Mouse (Mus musculus): ENCODE results near the gene Gpr137. TPM values are rescaled to one million over a fixed set of nuclear protein-coding genes. Genes with fewer than 3 reads are reported as not detected.

The Gpr137 gene
- total and polyA plus RNA-seq, 3 experiments = 22.8 to 32.1 (median 24.9) TPM

DNA sequence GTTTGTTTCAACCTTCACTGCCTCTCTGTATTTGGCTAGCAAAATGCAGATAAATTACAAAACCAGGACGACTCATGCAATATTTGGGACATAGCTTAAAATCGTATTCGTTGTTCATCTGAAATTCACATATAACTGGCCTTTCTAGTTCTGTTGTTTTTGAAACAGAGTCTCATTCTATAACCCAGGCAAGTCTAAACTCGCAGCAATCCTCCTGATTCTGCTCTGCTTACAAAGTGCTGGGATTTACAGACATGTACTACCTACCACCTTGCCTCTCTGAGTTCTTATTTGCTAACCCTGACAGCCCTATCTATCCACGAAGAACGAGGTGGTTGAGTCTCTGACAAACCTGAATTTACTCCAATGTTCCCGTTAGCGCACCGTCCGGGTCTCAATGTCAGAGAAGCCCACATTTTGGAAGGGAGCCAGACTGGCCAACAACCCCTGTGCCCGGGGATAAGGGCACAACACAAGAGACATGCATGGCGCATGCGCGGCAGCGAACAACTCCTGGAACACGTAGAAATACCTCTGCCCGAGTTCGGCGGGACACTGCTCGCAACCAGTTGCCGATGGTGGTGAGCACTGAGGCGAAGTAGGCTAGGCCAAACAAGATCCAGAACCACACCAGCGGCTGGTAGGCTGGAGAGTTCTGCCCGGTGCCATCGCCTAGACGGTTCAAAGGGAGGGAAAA, 15.6 kb downstream of the Gpr137 start:
- Histone ChIP-seq H3K9me3 (replicated peaks) (no peaks in the 10 kb centered on the region), H3K27me3 (ENCODE audit: insufficient read depth, low read length) (peaks cover 50% of the 10 kb centered on the region), H3K4me3 (ENCODE audit: low read depth, low read length) (no peak overlapping the region), H3K4me1 (ENCODE audit: insufficient read depth, low read depth, low read length) (peaks cover 23% of the 10 kb centered on the region), H3K36me3 (replicated peaks) (no peaks in the 10 kb centered on the region)
- no peak for DNase-seq (ENCODE audit: low spot score)
- ATAC-seq (ENCODE audit: extremely low read depth, insufficient number of reproducible peaks, low FRiP score, poor library complexity, severe bottlenecking) = no peak
- no peak for TF ChIP-seq POLR2AphosphoS5 (IDR thresholded peaks at IDR 0.05; ENCODE audit: insufficient replicate concordance, low read depth, low read length)
- TF ChIP-seq TAL1 (conservative IDR thresholded peaks at IDR 0.05; ENCODE audit: low read depth, low read length) = no peak
- no peak for TF ChIP-seq GATA1 (IDR thresholded peaks at IDR 0.05; ENCODE audit: borderline replicate concordance, low read length)
- TF ChIP-seq GATA2 (IDR thresholded peaks at IDR 0.05; ENCODE audit: borderline replicate concordance, low read depth, low read length) = no peak
- TF ChIP-seq CTCF (IDR thresholded peaks at IDR 0.05; ENCODE audit: low read depth, low read length) = no peak

DNA sequence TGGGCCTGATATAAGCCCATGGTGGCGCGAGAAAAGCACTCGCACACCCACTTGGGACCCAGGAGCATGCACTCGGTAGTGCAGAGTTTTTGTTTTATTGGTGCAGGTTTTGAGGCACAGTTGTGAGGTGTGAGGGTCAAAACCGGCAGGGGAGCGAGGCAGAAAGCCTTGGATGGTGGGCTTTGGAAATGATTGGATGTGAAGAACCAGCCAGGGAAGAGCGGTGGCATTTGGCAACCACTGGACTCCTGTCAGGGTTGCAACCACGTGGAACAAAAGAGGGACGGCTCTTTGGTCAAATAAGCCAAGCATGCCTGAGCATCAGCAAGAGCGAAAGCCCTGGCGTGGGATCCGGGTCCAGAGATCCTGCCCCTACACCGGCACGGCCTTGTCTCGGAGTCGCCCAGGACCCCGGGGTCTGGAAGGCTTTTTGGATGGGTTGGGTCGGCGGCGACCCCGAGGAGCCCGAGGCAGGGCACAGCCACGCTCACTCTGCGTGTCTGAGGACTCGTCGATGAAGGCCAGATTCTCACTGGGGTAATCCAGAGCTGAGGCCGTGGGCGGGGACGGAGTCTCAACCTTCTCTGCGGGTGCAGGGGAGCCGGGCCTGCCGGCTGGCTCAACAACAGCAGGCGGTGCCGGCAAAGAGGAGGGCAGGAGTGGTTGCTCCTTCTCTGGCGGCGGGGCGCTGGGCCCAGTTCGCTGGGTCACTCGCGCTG, 16.5 kb downstream of the Gpr137 start:
- H3K4me3 ChIP-seq (ENCODE audit: low read depth, low read length) = no peak overlapping the region
- H3K4me1 ChIP-seq (ENCODE audit: insufficient read depth, low read depth, low read length) = peaks cover 28% of the 10 kb centered on the region
- TF ChIP-seq GATA2 (IDR thresholded peaks at IDR 0.05; ENCODE audit: borderline replicate concordance, low read depth, low read length) = no peak
- TF ChIP-seq CTCF (IDR thresholded peaks at IDR 0.05; ENCODE audit: low read depth, low read length) = no peak
- no peak for TF ChIP-seq TAL1 (conservative IDR thresholded peaks at IDR 0.05; ENCODE audit: low read depth, low read length)
- no peak for TF ChIP-seq GATA1 (IDR thresholded peaks at IDR 0.05; ENCODE audit: borderline replicate concordance, low read length)
- TF ChIP-seq POLR2AphosphoS5 (IDR thresholded peaks at IDR 0.05; ENCODE audit: insufficient replicate concordance, low read depth, low read length) = no peak
- no peaks in the 10 kb centered on the region for H3K9me3 ChIP-seq (replicated peaks)
- H3K36me3 ChIP-seq (replicated peaks) = no peaks in the 10 kb centered on the region
- DNase-seq (ENCODE audit: low spot score) (no peak), ATAC-seq (ENCODE audit: extremely low read depth, insufficient number of reproducible peaks, low FRiP score, poor library complexity, severe bottlenecking) (no peak)
- H3K27me3 ChIP-seq (ENCODE audit: insufficient read depth, low read length) = peaks cover 42% of the 10 kb centered on the region

DNA sequence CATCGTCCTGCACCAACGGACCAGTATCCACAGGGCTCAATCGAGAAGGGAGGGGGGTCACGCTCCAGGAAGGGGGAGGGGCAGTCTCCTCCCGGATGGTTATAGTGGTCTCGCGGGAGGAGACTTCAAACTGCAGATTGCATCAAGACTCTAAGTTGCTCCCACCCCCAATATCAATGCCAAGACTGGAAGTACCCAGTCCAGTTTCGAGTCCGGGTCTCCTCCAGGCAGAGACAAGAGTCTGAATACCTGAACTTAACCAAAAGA, 17.0 kb downstream of the Gpr137 start, which contains the start of gene Catsperz:
Catsperz (minus strand) TSS at position 74 of the 267 bp plus-strand sequence.
- DNase-seq (ENCODE audit: low spot score) (no peak), ATAC-seq (ENCODE audit: extremely low read depth, insufficient number of reproducible peaks, low FRiP score, poor library complexity, severe bottlenecking) (no peak)
- Histone ChIP-seq H3K4me3 (ENCODE audit: low read depth, low read length) (peak within 1 kb of the TSS; percentile 2; the same call in 1 of the 2 replicates), H3K27me3 (ENCODE audit: insufficient read depth, low read length) (peaks cover 40% of the 10 kb centered on the region), H3K36me3 (replicated peaks) (peaks cover 3% of the 10 kb centered on the region), H3K4me1 (ENCODE audit: insufficient read depth, low read depth, low read length) (peaks cover 34% of the 10 kb centered on the region), H3K9me3 (replicated peaks) (no peaks in the 10 kb centered on the region)
- no peak for TF ChIP-seq GATA1 (IDR thresholded peaks at IDR 0.05; ENCODE audit: borderline replicate concordance, low read length)
- TF ChIP-seq GATA2 (IDR thresholded peaks at IDR 0.05; ENCODE audit: borderline replicate concordance, low read depth, low read length) = no peak
- TF ChIP-seq TAL1 (conservative IDR thresholded peaks at IDR 0.05; ENCODE audit: low read depth, low read length) = no peak
- no peak for TF ChIP-seq POLR2AphosphoS5 (IDR thresholded peaks at IDR 0.05; ENCODE audit: insufficient replicate concordance, low read depth, low read length)
- TF ChIP-seq CTCF (IDR thresholded peaks at IDR 0.05; ENCODE audit: low read depth, low read length) = no peak

DNA sequence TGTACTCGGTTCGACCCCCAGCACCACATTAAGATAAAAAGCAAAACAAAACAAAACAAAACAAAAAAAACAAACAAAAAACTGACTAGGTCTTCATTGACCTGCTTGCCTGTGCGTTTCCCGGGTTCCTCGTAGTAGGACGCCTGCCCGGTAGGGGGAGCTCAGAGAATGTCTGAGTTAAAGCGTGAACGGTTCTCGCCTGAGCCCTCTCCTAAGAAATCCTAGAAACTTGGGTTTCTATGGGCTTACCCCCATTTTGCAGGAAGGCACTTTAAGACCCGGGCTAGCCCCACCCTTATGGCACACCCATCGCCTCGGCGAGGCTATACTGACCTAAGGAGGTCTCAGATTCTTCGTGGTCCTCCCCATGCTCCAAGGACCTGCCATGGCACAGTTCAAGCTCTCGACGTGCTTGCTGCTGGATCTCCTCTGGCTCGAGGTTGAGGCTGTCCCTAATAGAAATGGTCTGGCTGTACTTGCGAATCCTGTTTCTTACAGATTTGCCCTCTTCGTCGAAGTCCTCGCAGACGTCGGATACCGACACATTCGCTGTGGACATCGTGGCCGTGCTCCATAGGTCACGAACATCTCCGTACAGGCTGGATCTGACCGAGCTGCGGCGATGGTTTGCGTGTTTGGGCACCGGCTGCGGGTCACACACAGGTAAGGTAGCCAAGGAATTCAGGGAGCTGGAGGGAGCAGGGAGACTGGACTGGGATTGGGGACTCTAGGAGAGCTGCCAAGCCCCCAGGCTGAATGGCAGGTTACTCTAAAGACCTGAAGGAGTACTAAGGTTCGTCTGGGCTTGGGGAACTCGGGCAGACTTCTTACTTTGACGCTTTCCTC, 17.6 kb downstream of the Gpr137 start:
- H3K9me3 ChIP-seq (replicated peaks) = no peaks in the 10 kb centered on the region
- DNase-seq (ENCODE audit: low spot score) (no peak), ATAC-seq (ENCODE audit: extremely low read depth, insufficient number of reproducible peaks, low FRiP score, poor library complexity, severe bottlenecking) (no peak)
- TF ChIP-seq CTCF (IDR thresholded peaks at IDR 0.05; ENCODE audit: low read depth, low read length) = peak; percentile 47
- no peak for TF ChIP-seq TAL1 (conservative IDR thresholded peaks at IDR 0.05; ENCODE audit: low read depth, low read length)
- TF ChIP-seq POLR2AphosphoS5 (IDR thresholded peaks at IDR 0.05; ENCODE audit: insufficient replicate concordance, low read depth, low read length) = no peak
- TF ChIP-seq GATA1 (IDR thresholded peaks at IDR 0.05; ENCODE audit: borderline replicate concordance, low read length) = no peak
- peaks cover 39% of the 10 kb centered on the region for H3K4me1 ChIP-seq (ENCODE audit: insufficient read depth, low read depth, low read length)
- peak overlapping the region; percentile 2; the same call in 1 of the 2 replicates for H3K4me3 ChIP-seq (ENCODE audit: low read depth, low read length)
- H3K27me3 ChIP-seq (ENCODE audit: insufficient read depth, low read length) = peaks cover 38% of the 10 kb centered on the region
- peaks cover 8% of the 10 kb centered on the region for H3K36me3 ChIP-seq (replicated peaks)

DNA sequence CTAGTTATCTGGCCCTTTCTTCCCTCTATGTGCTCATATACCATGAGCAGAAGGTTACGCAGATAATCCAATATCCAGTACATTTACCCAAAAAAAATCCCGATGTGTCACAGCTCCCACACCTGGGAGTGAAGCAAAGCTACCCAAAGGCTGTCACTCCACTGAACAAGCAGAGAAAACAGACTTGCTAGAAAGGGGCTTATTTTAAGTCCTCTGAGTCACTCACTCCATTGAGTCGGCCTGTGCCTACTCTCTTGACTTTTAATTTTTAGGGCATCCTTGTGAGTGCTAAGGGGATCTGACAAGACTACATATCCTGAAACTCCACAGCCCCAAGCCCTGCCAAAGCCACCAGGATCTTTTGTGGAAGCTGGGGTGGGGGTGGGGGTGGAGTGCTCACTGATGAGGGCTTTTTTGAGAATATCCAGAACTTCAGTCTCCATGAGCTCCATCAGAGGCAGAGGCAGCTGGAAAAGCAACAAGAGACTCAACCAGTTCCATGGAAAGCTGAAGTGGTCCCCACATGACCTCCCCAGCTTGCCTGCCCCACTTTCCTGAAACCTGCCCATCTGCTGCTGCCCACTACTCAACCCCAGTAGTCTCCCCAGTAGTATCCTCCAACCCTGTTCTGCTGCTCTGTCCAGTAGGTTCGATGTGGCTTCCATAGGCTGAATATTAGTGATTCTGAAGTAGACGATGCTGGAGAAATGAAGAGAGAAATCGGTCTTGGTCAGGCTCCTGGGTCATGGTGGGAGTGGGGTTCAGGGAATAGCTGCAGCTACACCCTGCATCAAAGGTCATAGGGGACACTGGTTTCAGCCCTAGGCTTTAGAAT, 19.2 kb downstream of the Gpr137 start:
- Histone ChIP-seq H3K36me3 (replicated peaks) (peaks cover 24% of the 10 kb centered on the region), H3K4me3 (ENCODE audit: low read depth, low read length) (peak overlapping the region; percentile 76; the same call in 1 of the 2 replicates), H3K4me1 (ENCODE audit: insufficient read depth, low read depth, low read length) (peaks cover 45% of the 10 kb centered on the region), H3K27me3 (ENCODE audit: insufficient read depth, low read length) (peaks cover 33% of the 10 kb centered on the region), H3K9me3 (replicated peaks) (no peaks in the 10 kb centered on the region)
- no peak for DNase-seq (ENCODE audit: low spot score)
- no peak for ATAC-seq (ENCODE audit: extremely low read depth, insufficient number of reproducible peaks, low FRiP score, poor library complexity, severe bottlenecking)
- TF ChIP-seq GATA1 (IDR thresholded peaks at IDR 0.05; ENCODE audit: borderline replicate concordance, low read length) (no peak), CTCF (IDR thresholded peaks at IDR 0.05; ENCODE audit: low read depth, low read length) (no peak), POLR2AphosphoS5 (IDR thresholded peaks at IDR 0.05; ENCODE audit: insufficient replicate concordance, low read depth, low read length) (no peak), TAL1 (conservative IDR thresholded peaks at IDR 0.05; ENCODE audit: low read depth, low read length) (no peak), GATA2 (IDR thresholded peaks at IDR 0.05; ENCODE audit: borderline replicate concordance, low read depth, low read length) (no peak)
